Mouse (Mus musculus) MEL (cell line): Measurements from ENCODE around the gene Rfx7.

ENCODE experiments used
- CTCF ChIP-seq, 3 experiments: IDR thresholded peaks in 2 of 3; conservative IDR thresholded peaks in 1 of 3; 2 replicates each; pipeline ENCODE4 v1.5.1; 2011 to 2012; ENCODE audit warnings: low read length in 3 of 3, low read depth in 2 of 3, mild to moderate bottlenecking in 2 of 3, improper control_type of control experiment in 1 of 3, inconsistent platforms in 1 of 3, mixed read lengths in 1 of 3, moderate library complexity in 1 of 3; ENCODE audit not compliant: control insufficient read depth in 1 of 3, insufficient read depth in 1 of 3, poor library complexity in 1 of 3, severe bottlenecking in 1 of 3
- USF2 ChIP-seq, 2 experiments: IDR thresholded peaks; 2 replicates each; pipeline ENCODE4 v1.6.1; 2011 to 2012; ENCODE audit warnings: improper control_type of control experiment in 2 of 2, low read length in 2 of 2, borderline replicate concordance in 1 of 2, inconsistent platforms in 1 of 2, low read depth in 1 of 2, mild to moderate bottlenecking in 1 of 2; ENCODE audit not compliant: insufficient read depth in 1 of 2
- ZC3H11A ChIP-seq: IDR thresholded peaks from 2 replicates; pipeline ENCODE4 v1.6.1; 2012; ENCODE audit warnings: low read depth, mild to moderate bottlenecking, inconsistent platforms, low read length, improper control_type of control experiment

DNA sequence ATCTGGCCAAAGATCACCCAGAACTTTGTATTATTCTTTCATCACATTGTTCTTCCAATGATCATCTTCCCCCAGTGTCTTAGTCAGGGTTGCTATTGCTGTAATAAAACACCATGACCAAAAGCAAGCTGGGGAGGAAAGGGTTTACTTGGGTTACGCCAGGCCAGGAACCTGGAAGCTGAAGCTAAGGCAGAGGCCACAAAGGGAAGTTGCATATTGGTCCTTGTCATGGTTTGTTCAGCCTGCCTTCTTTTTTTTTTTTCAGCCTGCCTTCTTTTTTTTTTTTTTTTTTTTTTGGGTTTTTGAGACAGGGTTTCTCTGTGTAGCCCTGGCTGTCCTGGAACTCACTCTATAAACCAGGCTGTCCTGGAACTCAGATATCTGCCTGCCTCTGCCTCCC is 5.9 kb upstream of the Rfx7 start:
- TF ChIP-seq USF2 (IDR thresholded peaks at IDR 0.05; ENCODE audit: borderline replicate concordance in 1 of 2, insufficient read depth in 1 of 2, low read depth in 1 of 2, low read length in 2 of 2) (no peak), CTCF (IDR thresholded peaks at IDR 0.05 in 2 of 3, conservative IDR thresholded peaks at IDR 0.05 in 1 of 3; ENCODE audit: control insufficient read depth in 1 of 3, insufficient read depth in 1 of 3, low read depth in 2 of 3, low read length in 3 of 3, poor library complexity in 1 of 3, severe bottlenecking in 1 of 3) (no peak), ZC3H11A (no peak)
